Mouse (Mus musculus) liver, embryonic 15.5 days (tissue): ENCODE data around the gene Osbpl11. TPM values are rescaled to one million over a fixed set of nuclear protein-coding genes. Genes with fewer than 3 reads are reported as not detected.
"Not testable (repeated sequence)": the region's sequence is repeated elsewhere in the genome, so short reads cannot be mapped to it uniquely, and the experiment has no call there.

Experiments used
- ATAC-seq: fragments of 200-750 bp; cut with Nextera tagmentation; 2 replicates; pipeline ENCODE4 v1.8.0; 2017; ENCODE audit warnings: moderate number of reproducible peaks, mild to moderate bottlenecking, moderate library complexity; ENCODE audit not compliant: insufficient read depth
- H3K27ac ChIP-seq: fragments of 300-500 bp; sonication (generic); replicated peaks from 2 replicates; pipeline ENCODE4 v1.5.1; 2015; ENCODE audit warnings: mild to moderate bottlenecking, inconsistent platforms
- H3K27me3 ChIP-seq: fragments of 300-500 bp; sonication (generic); 2 replicates; pipeline ENCODE4 v1.6.1; 2015; ENCODE audit warnings: mild to moderate bottlenecking, inconsistent platforms
- H3K36me3 ChIP-seq: fragments of 300-500 bp; sonication (generic); replicated peaks from 2 replicates; pipeline ENCODE4 v1.6.1; 2015; ENCODE audit warnings: moderate library complexity, mild to moderate bottlenecking, inconsistent platforms
- H3K4me1 ChIP-seq: fragments of 300-500 bp; sonication (generic); replicated peaks from 2 replicates; pipeline ENCODE4 v1.6.1; 2015; ENCODE audit warnings: inconsistent platforms
- H3K4me2 ChIP-seq: fragments of 300-500 bp; sonication (generic); 2 replicates; pipeline ENCODE4 v1.6.1; 2015; ENCODE audit warnings: moderate library complexity, mild to moderate bottlenecking, inconsistent platforms
- H3K4me3 ChIP-seq: fragments of 300-500 bp; sonication (generic); replicated peaks from 2 replicates; pipeline ENCODE4 v1.5.1; 2015; ENCODE audit warnings: mild to moderate bottlenecking, inconsistent platforms
- H3K9ac ChIP-seq: fragments of 300-500 bp; sonication (generic); 2 replicates; pipeline ENCODE4 v1.6.1; 2015; ENCODE audit warnings: moderate library complexity, mild to moderate bottlenecking, inconsistent platforms
- H3K9me3 ChIP-seq: fragments of 300-500 bp; sonication (generic); replicated peaks from 2 replicates; pipeline ENCODE4 v1.6.1; 2016; ENCODE audit warnings: inconsistent platforms
- WGBS: fragments of 180-500 bp; shearing (Covaris S2); methylation state at CpG from one replicate; pipeline ENCODE4 v1.1.7; 2015; ENCODE audit warnings: mixed read lengths; ENCODE audit not compliant: insufficient replicate concordance; 5-methylcytosine and 5-hydroxymethylcytosine counted together
- polyA plus RNA-seq: library from polyadenylated mRNA; unstranded; fragments of >200 nt; fragmentation: Nextera tagmentation; extraction: Ambion mirVana; gene quantifications from 2 replicates; pipeline ENCODE4 v1.2.1, GENCODE M21; 2015

Gene Osbpl11
- polyA plus RNA-seq, 1 experiment from 2014 or later, result 5.6 TPM

- Histone ChIP-seq H3K27me3 (no peaks in the 10 kb centered on the region), H3K4me3 (no peak overlapping the region), H3K36me3 (peaks cover 18% of the 10 kb centered on the region; the same call in 1 of the 2 replicates), H3K9me3 (no peaks in the 10 kb centered on the region), H3K4me2 (no peak overlapping the region), H3K27ac (no peak overlapping the region), H3K9ac (no peak overlapping the region), H3K4me1 (no peaks in the 10 kb centered on the region; the same call in 1 of the 2 replicates)
- 76% methylated on average over 6 of the region's 6 CpGs for WGBS
- no peak for ATAC-seq
Observed at GRCm38 (mm10) chr16:33196578-33196977, 11.7 kb downstream of the Osbpl11 start.

DNA sequence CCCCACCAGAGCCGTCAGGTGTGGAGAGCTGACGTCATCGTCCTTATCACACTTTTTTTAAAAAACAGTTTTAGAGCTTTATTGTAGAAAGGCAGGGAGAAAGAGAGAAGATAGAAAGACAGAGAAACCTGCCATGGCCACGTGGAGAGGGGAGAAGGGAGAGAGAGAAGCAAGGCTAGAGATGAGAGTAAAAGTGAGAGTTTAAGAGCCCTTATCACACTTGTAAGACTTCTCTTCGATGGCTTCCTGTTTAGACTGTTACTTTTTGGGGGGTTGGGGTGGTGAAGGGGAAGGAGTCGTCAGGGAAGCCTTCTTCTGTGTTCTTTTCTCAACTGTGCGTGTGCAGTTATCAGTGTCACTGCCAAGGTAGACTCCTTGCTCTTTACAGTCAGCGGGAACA, 15.7 kb downstream of the Osbpl11 start:
- H3K36me3 ChIP-seq, result peaks cover 22% of the 10 kb centered on the region; the same call in 1 of the 2 replicates
- 34% methylated on average over 8 of the region's 8 CpGs for WGBS
- ATAC-seq, result no peak
- H3K4me1 ChIP-seq, result no peaks in the 10 kb centered on the region; the same call in 1 of the 2 replicates
- H3K4me3 ChIP-seq, result no peak overlapping the region
- H3K9me3 ChIP-seq, result no peaks in the 10 kb centered on the region
- no peak overlapping the region for H3K4me2 ChIP-seq
- H3K27ac ChIP-seq, result no peak overlapping the region
- no peak overlapping the region for H3K9ac ChIP-seq
- no peaks in the 10 kb centered on the region for H3K27me3 ChIP-seq

DNA sequence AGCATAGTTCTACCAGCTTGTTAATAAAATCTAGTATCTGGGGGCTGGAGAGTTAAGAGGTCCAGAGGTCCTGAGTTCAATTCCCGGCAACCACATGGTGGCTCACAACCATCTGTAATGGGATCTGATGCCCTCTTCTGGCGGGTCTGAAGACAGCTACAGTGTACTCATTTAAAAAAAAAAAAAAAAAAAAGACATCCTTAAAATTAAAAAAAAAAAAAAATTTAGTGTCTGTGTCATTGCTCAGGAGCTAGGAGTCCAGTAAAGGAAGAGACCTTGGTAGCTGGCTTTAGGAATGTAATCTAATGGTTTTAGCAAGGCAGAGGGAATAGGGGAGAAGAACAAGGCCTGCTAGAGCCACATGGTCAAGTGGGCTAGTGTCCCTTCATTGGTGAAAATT, 25.9 kb downstream of the Osbpl11 start:
- ATAC-seq, result no peak
- peaks cover 50% of the 10 kb centered on the region for H3K36me3 ChIP-seq
- no peak overlapping the region for H3K27ac ChIP-seq
- H3K9ac ChIP-seq, result no peak overlapping the region
- no peaks in the 10 kb centered on the region for H3K27me3 ChIP-seq
- no peak overlapping the region for H3K4me3 ChIP-seq
- H3K9me3 ChIP-seq, result no peaks in the 10 kb centered on the region
- 70% methylated on average over 2 of the region's 2 CpGs for WGBS
- no peak overlapping the region for H3K4me2 ChIP-seq
- H3K4me1 ChIP-seq, result no peaks in the 10 kb centered on the region

DNA sequence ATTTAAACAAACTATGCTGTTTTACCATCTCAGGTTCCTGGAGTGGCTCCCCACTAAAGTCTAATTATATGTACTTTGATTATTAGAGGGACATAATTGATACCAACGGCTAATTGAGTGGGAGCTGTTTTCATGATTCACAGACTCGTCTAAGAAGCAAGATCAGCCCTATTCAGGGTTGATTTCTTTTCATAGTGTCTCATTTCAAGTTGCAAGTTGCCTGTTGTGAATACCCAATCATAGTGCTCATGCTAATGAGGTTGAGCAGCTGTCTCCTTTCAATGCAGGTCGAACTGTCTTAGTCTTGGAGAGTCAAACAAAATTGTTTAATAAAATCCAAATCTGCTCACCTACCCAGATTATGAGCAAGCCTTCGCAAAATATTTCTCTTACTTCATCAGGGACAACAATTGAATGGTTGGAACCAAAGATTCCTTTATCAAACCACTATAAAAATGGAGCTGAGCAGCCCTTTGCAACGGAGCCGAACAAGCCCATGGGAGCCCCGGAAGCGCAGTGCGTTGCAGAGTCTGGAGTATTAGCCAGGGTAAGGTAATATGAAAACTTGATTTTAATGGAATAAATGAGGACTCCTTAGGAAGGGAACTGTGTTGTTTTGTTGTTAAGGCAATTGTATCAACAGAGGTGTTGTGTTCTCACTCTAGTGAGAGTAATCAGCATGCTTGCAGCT, 31.6 kb downstream of the Osbpl11 start:
- 82% methylated on average over 9 of the region's 9 CpGs for WGBS
- H3K4me3 ChIP-seq, result no peak overlapping the region
- H3K27ac ChIP-seq, result no peak overlapping the region
- H3K9me3 ChIP-seq, result no peaks in the 10 kb centered on the region
- no peak overlapping the region for H3K4me2 ChIP-seq
- no peak overlapping the region for H3K9ac ChIP-seq
- H3K27me3 ChIP-seq, result no peaks in the 10 kb centered on the region
- no peak for ATAC-seq
- peaks cover 23% of the 10 kb centered on the region for H3K36me3 ChIP-seq
- H3K4me1 ChIP-seq, result no peaks in the 10 kb centered on the region

DNA sequence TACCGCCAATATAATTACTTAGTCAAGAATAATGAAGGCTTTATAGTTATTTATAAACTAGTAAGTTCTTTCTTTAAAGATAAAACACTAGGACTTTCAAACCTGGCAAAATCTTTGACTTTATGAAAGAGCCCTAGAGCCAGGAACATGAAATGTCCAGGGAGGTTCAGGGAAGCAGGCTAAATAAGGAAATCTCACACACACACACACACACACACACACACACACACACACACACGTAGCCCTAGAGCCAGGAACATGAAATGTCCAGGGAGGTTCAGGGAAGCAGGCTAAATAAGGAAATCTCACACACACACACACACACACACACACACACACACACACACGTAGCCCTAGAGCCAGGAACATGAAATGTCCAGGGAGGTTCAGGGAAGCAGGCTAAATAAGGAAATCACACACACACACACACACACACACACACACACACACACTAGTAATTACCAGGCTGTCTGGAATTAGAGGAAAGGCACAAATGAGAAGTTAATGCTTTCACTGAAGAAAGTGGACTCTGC, 32.7 kb downstream of the Osbpl11 start:
- not testable (repeated sequence) for H3K9ac ChIP-seq, H3K9me3 ChIP-seq, H3K4me1 ChIP-seq, H3K27me3 ChIP-seq, ATAC-seq, H3K4me2 ChIP-seq, H3K27ac ChIP-seq, H3K4me3 ChIP-seq
- 63% methylated on average over 3 of the region's 3 CpGs for WGBS
- peaks cover 21% of the 10 kb centered on the region for H3K36me3 ChIP-seq

GRCm38 (mm10) chr16:33222482-33222881, 37.6 kb downstream of the Osbpl11 start:
- WGBS, result 61% methylated on average over 3 of the region's 3 CpGs

GRCm38 (mm10) chr16:33224381-33224780, 39.5 kb downstream of the Osbpl11 start:
- 73% methylated on average over 5 of the region's 5 CpGs for WGBS
- Histone ChIP-seq H3K9me3 (no peaks in the 10 kb centered on the region), H3K27ac (no peak overlapping the region), H3K27me3 (no peaks in the 10 kb centered on the region), H3K4me1 (no peaks in the 10 kb centered on the region), H3K36me3 (peaks cover 44% of the 10 kb centered on the region), H3K4me3 (no peak overlapping the region), H3K4me2 (no peak overlapping the region), H3K9ac (no peak overlapping the region)
- no peak for ATAC-seq

More at GRCm38 (mm10) chr16:33222482-33222881, 37.6 kb downstream of the Osbpl11 start:
- H3K27me3 ChIP-seq, result no peaks in the 10 kb centered on the region
- H3K4me3 ChIP-seq, result no peak overlapping the region
- H3K27ac ChIP-seq, result no peak overlapping the region
- ATAC-seq, result no peak
- H3K4me2 ChIP-seq, result no peak overlapping the region
- H3K9ac ChIP-seq, result no peak overlapping the region
- peaks cover 28% of the 10 kb centered on the region for H3K36me3 ChIP-seq
- no peaks in the 10 kb centered on the region for H3K4me1 ChIP-seq
- no peaks in the 10 kb centered on the region for H3K9me3 ChIP-seq

GRCm38 (mm10) chr16:33234128-33234527, 49.3 kb downstream of the Osbpl11 start:
- no peak overlapping the region for H3K9ac ChIP-seq
- peaks cover 27% of the 10 kb centered on the region for H3K36me3 ChIP-seq
- ATAC-seq, result no peak
- H3K4me1 ChIP-seq, result no peaks in the 10 kb centered on the region
- no peaks in the 10 kb centered on the region for H3K27me3 ChIP-seq
- WGBS, result 81% methylated on average over 12 of the region's 12 CpGs
- no peak overlapping the region for H3K27ac ChIP-seq
- H3K9me3 ChIP-seq, result no peaks in the 10 kb centered on the region
- H3K4me3 ChIP-seq, result no peak overlapping the region
- H3K4me2 ChIP-seq, result no peak overlapping the region

GRCm38 (mm10) chr16:33236151-33236550, 51.3 kb downstream of the Osbpl11 start:
- Histone ChIP-seq H3K4me2 (no peak overlapping the region), H3K27me3 (no peaks in the 10 kb centered on the region), H3K4me3 (no peak overlapping the region), H3K9ac (no peak overlapping the region), H3K4me1 (no peaks in the 10 kb centered on the region), H3K9me3 (no peaks in the 10 kb centered on the region), H3K36me3 (peaks cover 38% of the 10 kb centered on the region; the same call in 1 of the 2 replicates), H3K27ac (no peak overlapping the region)
- WGBS, result 68% methylated on average over 6 of the region's 6 CpGs
- no peak for ATAC-seq

- H3K27me3 ChIP-seq, result no peaks in the 10 kb centered on the region
- H3K36me3 ChIP-seq, result peaks cover 56% of the 10 kb centered on the region
- H3K4me2 ChIP-seq, result no peak overlapping the region
- no peak overlapping the region for H3K27ac ChIP-seq
- H3K4me3 ChIP-seq, result no peak overlapping the region
- H3K9ac ChIP-seq, result no peak overlapping the region
- 70% methylated on average over 2 of the region's 2 CpGs for WGBS
- ATAC-seq, result no peak
- H3K4me1 ChIP-seq, result no peaks in the 10 kb centered on the region
- H3K9me3 ChIP-seq, result no peaks in the 10 kb centered on the region
Observed at GRCm38 (mm10) chr16:33239305-33239704, 54.4 kb downstream of the Osbpl11 start.

DNA sequence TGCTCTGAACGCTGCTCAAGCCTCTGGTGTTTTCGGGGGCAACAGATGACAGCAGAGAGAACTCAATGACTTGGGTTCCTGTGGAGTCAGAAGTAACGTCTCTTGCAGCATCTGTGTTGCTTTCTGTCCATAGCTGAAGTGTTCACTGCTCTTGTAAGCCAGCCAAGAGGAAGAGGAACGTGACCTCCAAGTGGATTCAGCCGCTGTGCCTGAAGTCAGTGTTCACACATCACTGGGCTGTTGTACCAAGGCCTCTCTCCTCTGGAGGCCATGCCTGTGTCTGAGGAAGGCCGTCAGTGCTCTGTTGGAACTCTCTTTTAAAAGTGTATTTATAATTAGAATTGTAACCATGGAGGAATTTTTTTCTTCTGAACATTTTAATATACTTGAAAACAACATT, 57.2 kb downstream of the Osbpl11 start:
- WGBS, result 74% methylated on average over 6 of the region's 6 CpGs
- H3K4me2 ChIP-seq, result no peak overlapping the region

More for the DNA sequence above, 57.2 kb downstream of the Osbpl11 start:
- no peaks in the 10 kb centered on the region for H3K27me3 ChIP-seq
- no peak overlapping the region for H3K4me3 ChIP-seq
- no peaks in the 10 kb centered on the region for H3K4me1 ChIP-seq
- no peak overlapping the region for H3K27ac ChIP-seq
- H3K9me3 ChIP-seq, result no peaks in the 10 kb centered on the region
- no peak overlapping the region for H3K9ac ChIP-seq
- peaks cover 48% of the 10 kb centered on the region for H3K36me3 ChIP-seq
- no peak for ATAC-seq
